Mouse (Mus musculus) heart, embryonic 10.5 days (tissue): Measurements from ENCODE around the gene Oxt. TPM values are rescaled to one million over a fixed set of nuclear protein-coding genes. Genes with fewer than 3 reads are reported as not detected.
A peak's percentile ranks its signal among the peaks of the same experiment; 100 is the strongest.
"Not testable (repeated sequence)": the region's sequence is repeated elsewhere in the genome, so short reads cannot be mapped to it uniquely, and the experiment has no call there.

Experiments used
- DNase-seq: peaks from one replicate; pipeline ENCODE4 v3.0.0-alpha.2; 2017; ENCODE audit warnings: low spot score
- H3K27ac ChIP-seq: fragments of 300-500 bp; sonication (generic); 2 replicates; pipeline ENCODE4 v1.5.1; 2016; ENCODE audit warnings: mild to moderate bottlenecking
- H3K27me3 ChIP-seq: fragments of 300-500 bp; sonication (generic); 2 replicates; pipeline ENCODE4 v1.6.1; 2016; ENCODE audit warnings: mild to moderate bottlenecking; ENCODE audit not compliant: poor library complexity, insufficient read depth, severe bottlenecking
- H3K36me3 ChIP-seq: fragments of 300-500 bp; sonication (generic); 2 replicates; pipeline ENCODE4 v1.6.1; 2016; ENCODE audit warnings: mild to moderate bottlenecking, moderate library complexity
- H3K4me1 ChIP-seq: fragments of 300-500 bp; sonication (generic); 2 replicates; pipeline ENCODE4 v1.6.1; 2016; ENCODE audit warnings: mild to moderate bottlenecking
- H3K4me3 ChIP-seq: fragments of 300-500 bp; sonication (generic); 2 replicates; pipeline ENCODE4 v1.5.1; 2016; ENCODE audit warnings: mild to moderate bottlenecking, moderate library complexity
- H3K9me3 ChIP-seq: fragments of 300-500 bp; sonication (generic); 2 replicates; pipeline ENCODE4 v1.6.1; 2016; ENCODE audit warnings: mild to moderate bottlenecking, moderate library complexity
- WGBS: fragments of 180-500 bp; shearing (Covaris S2); methylation state at CpG from one replicate; pipeline ENCODE4 v1.1.7; 2016; 5-methylcytosine and 5-hydroxymethylcytosine counted together
- polyA plus RNA-seq: library from polyadenylated mRNA; unstranded; fragments of >200 nt; fragmentation: Nextera tagmentation; extraction: Ambion mirVana; gene quantifications from 2 replicates; pipeline ENCODE4 v1.2.1, GENCODE M21; 2016

Gene Oxt
- polyA plus RNA-seq, 1 experiment from 2014 or later = not detected

DNA sequence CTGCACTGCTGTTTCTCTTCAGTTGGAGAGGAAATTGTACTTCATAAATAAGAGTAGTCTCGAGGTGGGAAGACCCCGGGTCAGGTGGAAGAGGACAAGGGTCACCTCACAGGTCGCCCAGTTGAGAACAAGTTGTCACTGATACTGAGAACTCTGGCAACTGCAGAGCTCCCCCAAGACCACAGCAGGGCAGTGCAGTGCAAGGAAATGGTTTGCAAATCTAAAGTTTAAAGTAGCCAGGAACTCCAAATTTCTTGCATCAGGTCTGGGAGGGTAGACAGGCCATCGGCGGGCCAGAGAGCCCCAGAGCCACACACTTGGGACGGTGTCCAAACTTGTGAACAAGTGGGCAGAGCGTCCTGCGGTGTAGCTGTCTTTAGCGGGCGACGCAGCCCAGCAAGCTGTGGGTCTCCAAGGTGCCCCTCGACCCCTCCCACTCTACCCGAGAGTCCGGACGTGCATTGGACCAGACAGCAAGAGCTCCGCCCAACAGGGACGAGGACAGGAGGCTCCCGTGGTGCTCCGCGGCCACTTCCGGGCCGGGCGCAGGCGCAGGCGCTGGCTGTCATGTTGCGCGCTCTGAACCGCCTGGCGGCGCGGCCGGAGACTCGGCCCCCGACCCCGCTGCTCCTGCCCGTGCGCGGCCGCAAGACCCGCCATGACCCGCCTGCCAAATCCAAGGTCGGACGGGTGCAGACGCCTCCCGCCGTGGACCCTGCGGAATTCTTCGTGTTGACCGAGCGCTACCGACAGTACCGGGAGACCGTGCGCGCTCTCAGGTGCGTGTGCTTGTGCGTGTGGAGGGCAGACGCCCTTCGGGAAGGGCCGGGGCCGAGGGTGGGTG, 12.5 kb upstream of the Oxt start, which contains the start of gene Mrps26:
TSS of gene Mrps26 (plus strand) at position 531 of the 844 bp plus-strand sequence.
- WGBS = under 1% methylated on average over 61 of the region's 61 CpGs
- DNase-seq = peak; percentile 98
- Histone ChIP-seq H3K36me3 (peaks cover 23% of the 10 kb centered on the region), H3K4me3 (peak within 1 kb of the TSS; percentile 84), H3K4me1 (peaks cover 18% of the 10 kb centered on the region), H3K9me3 (no peaks in the 10 kb centered on the region), H3K27me3 (no peaks in the 10 kb centered on the region), H3K27ac (peak within 1 kb of the TSS; percentile 87)

GRCm38 (mm10) chr2:130564063-130564462, 11.9 kb upstream of the Oxt start:
- peaks cover 18% of the 10 kb centered on the region for H3K4me1 ChIP-seq
- peak overlapping the region; percentile 84 for H3K4me3 ChIP-seq
- peaks cover 20% of the 10 kb centered on the region for H3K36me3 ChIP-seq
- H3K27ac ChIP-seq = peak overlapping the region; percentile 87
- no peaks in the 10 kb centered on the region for H3K9me3 ChIP-seq
- H3K27me3 ChIP-seq = no peaks in the 10 kb centered on the region
- under 1% methylated on average over 23 of the region's 23 CpGs for WGBS
- DNase-seq = peak; percentile 81

- H3K4me3 ChIP-seq = peak overlapping the region; percentile 84
- 84% methylated on average over 8 of the region's 8 CpGs for WGBS
- H3K27ac ChIP-seq = no peak overlapping the region
- no peaks in the 10 kb centered on the region for H3K9me3 ChIP-seq
- DNase-seq = no peak
- H3K4me1 ChIP-seq = peaks cover 18% of the 10 kb centered on the region
- peaks cover 20% of the 10 kb centered on the region for H3K36me3 ChIP-seq
- H3K27me3 ChIP-seq = no peaks in the 10 kb centered on the region
Measured at GRCm38 (mm10) chr2:130564983-130565382, 11.0 kb upstream of the Oxt start.

DNA sequence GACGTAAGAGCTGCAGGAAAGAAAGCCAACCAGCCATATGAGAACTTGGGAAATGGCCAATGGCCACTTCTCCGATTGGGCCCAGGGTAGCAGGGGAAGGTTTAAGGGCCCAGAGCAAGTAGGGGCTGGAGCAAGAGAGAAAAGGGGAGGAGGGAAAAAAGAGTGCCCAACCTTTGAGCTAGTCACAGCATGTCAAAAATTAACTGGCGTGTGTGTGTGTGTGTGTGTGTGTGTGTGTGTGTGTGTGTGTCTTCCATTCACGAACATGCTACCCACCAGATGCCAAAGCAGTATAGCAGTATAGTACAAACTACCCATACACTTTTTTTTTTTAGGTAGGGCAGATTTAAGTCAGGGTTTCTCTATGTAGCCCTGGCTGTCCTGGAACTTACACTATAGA, 7.1 kb upstream of the Oxt start:
- peaks cover 16% of the 10 kb centered on the region; the same call in 1 of the 2 replicates for H3K27me3 ChIP-seq
- no peak overlapping the region for H3K27ac ChIP-seq
- no peak overlapping the region for H3K4me3 ChIP-seq
- peaks cover 11% of the 10 kb centered on the region for H3K4me1 ChIP-seq
- H3K9me3 ChIP-seq = no peaks in the 10 kb centered on the region
- 79% methylated on average over 4 of the region's 4 CpGs for WGBS
- no peak for DNase-seq
- H3K36me3 ChIP-seq = peaks cover 20% of the 10 kb centered on the region

DNA sequence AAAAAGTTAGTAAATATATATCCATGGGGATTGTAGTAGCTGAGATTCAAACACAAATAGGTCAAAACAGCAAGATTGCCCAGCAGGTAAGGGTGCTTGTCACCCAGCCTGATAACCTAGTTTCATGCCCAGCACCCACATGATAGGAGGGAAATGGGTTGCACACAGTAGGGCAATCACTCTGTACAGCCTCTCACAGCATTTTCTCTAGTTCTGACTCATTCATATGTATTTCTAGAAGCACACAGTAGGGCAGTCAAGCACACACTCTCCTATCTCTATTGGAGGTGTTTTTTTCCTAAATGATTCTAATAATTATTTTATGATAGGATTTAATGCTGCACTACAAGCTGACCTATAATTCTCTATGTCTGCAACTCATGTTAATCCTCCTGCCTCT, 6.0 kb upstream of the Oxt start:
- H3K9me3 ChIP-seq = no peaks in the 10 kb centered on the region
- H3K27ac ChIP-seq = no peak overlapping the region
- peaks cover 2% of the 10 kb centered on the region for H3K4me1 ChIP-seq
- peaks cover 20% of the 10 kb centered on the region for H3K36me3 ChIP-seq
- no peak overlapping the region for H3K4me3 ChIP-seq
- DNase-seq = no peak
- peaks cover 24% of the 10 kb centered on the region for H3K27me3 ChIP-seq

DNA sequence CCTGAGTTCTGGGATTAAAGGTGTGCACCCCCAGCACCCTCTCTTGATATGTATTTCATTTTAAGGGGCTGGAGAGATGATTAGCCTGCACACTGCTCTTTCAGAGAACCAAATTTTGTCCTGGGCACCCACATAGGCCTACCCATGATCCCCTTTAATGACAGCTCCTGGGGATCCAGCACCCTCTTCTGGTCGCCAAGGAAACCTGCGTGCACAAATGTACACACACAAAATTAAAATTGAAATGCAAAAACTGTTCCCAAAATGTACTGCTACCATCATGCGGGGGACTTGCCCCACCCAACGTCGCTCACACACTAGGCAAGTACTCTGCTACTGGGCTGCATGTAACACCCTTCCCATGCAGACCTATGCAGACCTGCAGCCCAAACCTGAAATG, 1.0 kb upstream of the Oxt start:
- Histone ChIP-seq H3K9me3 (no peaks in the 10 kb centered on the region), H3K27ac (no peak overlapping the region), H3K27me3 (peaks cover 75% of the 10 kb centered on the region), H3K36me3 (no peaks in the 10 kb centered on the region), H3K4me3 (no peak overlapping the region), H3K4me1 (peaks cover 21% of the 10 kb centered on the region)
- WGBS = 80% methylated on average over 5 of the region's 5 CpGs
- DNase-seq = no peak

- peak overlapping the region; percentile 52 for H3K4me3 ChIP-seq
- 2% methylated on average over 32 of the region's 32 CpGs for WGBS
- not testable (repeated sequence) for H3K27ac ChIP-seq, H3K9me3 ChIP-seq, DNase-seq, H3K36me3 ChIP-seq
- peaks cover 35% of the 10 kb centered on the region for H3K4me1 ChIP-seq
- peaks cover 91% of the 10 kb centered on the region for H3K27me3 ChIP-seq
Measured at GRCm38 (mm10) chr2:130576564-130576963, 591 bp downstream of the Oxt start.

DNA sequence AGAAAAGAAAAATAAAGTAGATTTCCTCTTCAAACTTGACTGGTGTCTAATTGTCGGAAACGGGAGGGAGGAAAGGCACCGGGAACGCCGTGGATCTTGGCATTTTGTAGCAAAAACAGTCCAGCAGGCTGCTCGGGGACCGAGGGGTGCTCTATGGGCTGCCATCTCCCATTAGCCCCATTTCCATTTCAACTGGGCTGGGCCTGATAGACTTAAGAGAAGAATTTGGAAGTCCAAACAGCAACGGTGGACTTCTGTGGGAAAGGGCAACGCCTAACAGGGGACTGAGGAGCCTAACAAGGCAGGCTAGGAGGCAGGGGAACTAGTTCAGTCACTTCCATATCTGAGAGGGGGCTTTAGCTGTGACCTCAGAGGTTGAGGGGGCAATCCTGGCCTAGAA, 1.0 kb downstream of the Oxt start:
- DNase-seq = no peak
- 3% methylated on average over 9 of the region's 9 CpGs for WGBS
- H3K9me3 ChIP-seq = no peaks in the 10 kb centered on the region
- H3K4me3 ChIP-seq = peak overlapping the region; percentile 52; the same call in 1 of the 2 replicates
- peaks cover 92% of the 10 kb centered on the region for H3K27me3 ChIP-seq
- no peak overlapping the region for H3K27ac ChIP-seq
- H3K4me1 ChIP-seq = peaks cover 36% of the 10 kb centered on the region
- H3K36me3 ChIP-seq = no peaks in the 10 kb centered on the region

- no peak overlapping the region for H3K27ac ChIP-seq
- no peaks in the 10 kb centered on the region for H3K9me3 ChIP-seq
- H3K4me1 ChIP-seq = peaks cover 42% of the 10 kb centered on the region
- no peaks in the 10 kb centered on the region for H3K36me3 ChIP-seq
- WGBS = 6% methylated on average over 12 of the region's 12 CpGs
- no peak for DNase-seq
- peaks cover 93% of the 10 kb centered on the region for H3K27me3 ChIP-seq
- peak overlapping the region; percentile 19 for H3K4me3 ChIP-seq
Measured at GRCm38 (mm10) chr2:130577632-130578031, 1.7 kb downstream of the Oxt start.

GRCm38 (mm10) chr2:130578148-130578547, 2.2 kb downstream of the Oxt start:
- Histone ChIP-seq H3K4me3 (no peak overlapping the region), H3K36me3 (no peaks in the 10 kb centered on the region), H3K4me1 (peaks cover 47% of the 10 kb centered on the region), H3K27ac (no peak overlapping the region), H3K9me3 (no peaks in the 10 kb centered on the region), H3K27me3 (peaks cover 98% of the 10 kb centered on the region)
- no peak for DNase-seq
- 11% methylated on average over 11 of the region's 11 CpGs for WGBS

- H3K4me3 ChIP-seq = 0 out of 2 replicates have a peak overlapping the region, but pooled peaks have one; percentile 8
- DNase-seq = no peak
- no peaks in the 10 kb centered on the region for H3K9me3 ChIP-seq
- H3K27me3 ChIP-seq = peaks cover 89% of the 10 kb centered on the region
- 9% methylated on average over 8 of the region's 8 CpGs for WGBS
- H3K27ac ChIP-seq = no peak overlapping the region
- H3K36me3 ChIP-seq = no peaks in the 10 kb centered on the region
- peaks cover 55% of the 10 kb centered on the region for H3K4me1 ChIP-seq
Measured at GRCm38 (mm10) chr2:130579791-130580190, 3.8 kb downstream of the Oxt start.

DNA sequence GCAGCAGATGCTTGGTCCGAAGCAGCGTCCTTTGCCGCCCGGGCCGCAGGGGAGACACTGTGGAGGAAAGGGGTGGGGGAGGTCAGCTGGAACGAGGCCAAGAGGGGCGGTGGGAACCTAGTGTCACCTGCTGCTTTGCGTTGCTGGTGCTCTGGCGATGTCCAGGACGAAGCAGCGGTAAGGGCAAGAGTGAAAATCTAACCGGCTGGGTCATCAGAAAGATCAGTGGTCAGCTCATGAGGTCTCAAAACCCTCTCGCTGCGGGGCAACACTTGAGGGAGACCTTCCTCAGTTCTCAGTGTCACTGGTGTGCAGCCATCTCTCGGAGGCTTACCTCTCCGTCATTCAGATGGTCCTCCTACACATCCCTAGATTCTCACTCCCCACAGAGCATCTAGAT, 5.2 kb downstream of the Oxt start:
- Histone ChIP-seq H3K4me3 (peak overlapping the region; percentile 57), H3K4me1 (peaks cover 53% of the 10 kb centered on the region), H3K36me3 (no peaks in the 10 kb centered on the region), H3K9me3 (no peaks in the 10 kb centered on the region), H3K27me3 (peaks cover 75% of the 10 kb centered on the region), H3K27ac (peak overlapping the region; percentile 37; the same call in 1 of the 2 replicates)
- 4% methylated on average over 16 of the region's 16 CpGs for WGBS
- DNase-seq = no peak

- 20% methylated on average over 10 of the region's 10 CpGs for WGBS
- Histone ChIP-seq H3K4me3 (0 out of 2 replicates have a peak within 1 kb of the TSS, but pooled peaks have one; percentile 5), H3K27me3 (peaks cover 66% of the 10 kb centered on the region), H3K9me3 (no peaks in the 10 kb centered on the region), H3K36me3 (no peaks in the 10 kb centered on the region), H3K4me1 (peaks cover 40% of the 10 kb centered on the region), H3K27ac (no peak within 1 kb of the TSS)
- DNase-seq = no peak
Measured at GRCm38 (mm10) chr2:130582552-130582951, 6.6 kb downstream of the Oxt start, which contains the start of gene Avp. Avp (minus strand) TSS chr2:130582554.
